Mouse (Mus musculus) heart, adult 2 months (tissue): ENCODE measurements around the gene Anapc16.

Source experiments
- CTCF ChIP-seq: fragments of 200-600 bp; IDR thresholded peaks from 2 replicates; pipeline ENCODE4 v1.8.1; 2022; ENCODE audit warnings: antibody characterized with exemption, mild to moderate bottlenecking, moderate library complexity
- EP300 ChIP-seq: fragments of 200-500 bp; IDR thresholded peaks from 2 replicates; pipeline ENCODE4 v1.6.1; 2011; ENCODE audit warnings: low read depth, low read length, control low read depth; ENCODE audit not compliant: insufficient read depth

- TF ChIP-seq CTCF: no peak
- peak; percentile 86 for TF ChIP-seq EP300
Measured at GRCm38 (mm10) chr10:59948363-59949254, 54.3 kb downstream of the Anapc16 start.
